Mouse (Mus musculus): ENCODE results near the gene Prkcb.

The Prkcb gene

DNA sequence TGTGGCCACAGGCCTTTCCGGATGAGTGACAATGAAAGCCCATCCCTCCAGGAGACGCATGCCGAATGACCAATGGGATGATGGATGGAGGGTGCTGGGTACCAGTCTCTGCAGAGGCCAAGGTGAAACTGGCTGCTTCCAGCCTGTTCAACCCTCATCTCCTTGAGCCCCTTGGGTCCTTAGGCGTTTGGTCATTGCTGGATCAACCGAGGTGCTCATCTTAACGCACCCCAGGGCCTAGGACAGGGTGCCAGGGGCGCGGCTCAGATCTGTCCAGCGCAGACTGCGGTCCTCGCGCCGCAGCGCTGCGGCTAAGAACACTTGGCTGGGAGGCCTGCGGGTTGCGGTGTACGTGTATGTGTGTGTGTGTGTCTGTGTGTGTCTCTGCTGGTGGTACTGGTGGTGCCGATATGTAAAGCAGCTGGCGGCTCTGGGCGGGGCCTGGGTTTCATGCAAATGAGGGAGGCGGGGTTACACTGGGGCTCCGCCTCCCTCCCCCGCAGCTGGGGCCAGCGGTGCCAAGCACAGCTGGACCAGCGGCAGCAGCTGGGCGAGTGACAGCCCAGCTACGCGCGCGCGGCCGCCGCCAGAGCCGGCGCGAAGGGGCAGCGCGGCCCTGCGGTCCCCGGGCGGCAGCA is at the start of gene Prkcb:
Gene Prkcb, plus strand, starts transcription at position 147 of the 638 bp plus-strand sequence.
- in situ Hi-C loops (cut with MboI, MseI), result no loop called here

DNA sequence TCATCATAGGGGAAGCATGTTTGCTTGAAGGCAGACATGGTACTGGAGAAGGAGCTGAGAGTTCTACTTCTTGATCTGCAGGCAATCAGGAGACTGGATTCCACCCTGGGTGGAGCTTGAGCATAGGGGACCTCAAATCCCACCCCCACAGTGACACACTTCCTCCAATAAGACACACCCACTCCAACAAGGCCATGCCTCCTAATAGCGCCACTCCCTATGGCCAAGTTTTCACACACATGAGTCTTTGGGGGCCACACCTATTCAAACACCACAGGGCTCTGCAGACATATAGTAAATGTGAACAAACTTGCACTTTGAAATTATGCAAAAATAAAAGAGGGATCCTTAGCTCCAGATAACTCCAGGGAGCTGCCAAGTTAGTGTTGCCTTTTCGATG is 49.6 kb upstream of the Prkcb start:
- in situ Hi-C loops (cut with MboI, MseI), result no loop called here

GRCm38 (mm10) chr7:122240413-122241119 is 48.0 kb upstream of the Prkcb start:
- in situ Hi-C loops (cut with MboI, MseI), result loop anchor here (5.0 kb wide), 1 partner anchor 222 kb away; no protein-coding TSS in a partner anchor

DNA sequence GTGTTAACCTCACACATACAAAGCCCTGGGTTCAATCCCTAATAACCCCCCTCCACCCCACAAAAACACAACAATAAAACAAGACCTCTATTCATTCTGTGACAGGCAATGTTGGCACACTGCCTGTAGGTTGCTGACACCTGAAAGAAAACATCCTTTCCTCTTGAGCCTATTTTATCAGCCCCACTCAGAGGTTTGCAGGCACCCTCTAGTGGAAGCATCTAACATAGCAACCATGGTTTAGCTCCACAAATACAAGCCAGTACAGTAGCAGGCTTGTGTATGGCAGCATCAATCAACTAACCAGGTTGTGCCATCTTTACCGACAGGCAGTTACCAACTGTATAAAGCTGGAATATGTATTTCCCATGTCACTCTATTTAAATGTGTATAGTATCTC is 46.3 kb upstream of the Prkcb start:
- in situ Hi-C loops (cut with MboI, MseI), result loop anchor here (5.0 kb wide), 1 partner anchor 220 kb away; no protein-coding TSS in a partner anchor

GRCm38 (mm10) chr7:122242744-122243143 is 45.8 kb upstream of the Prkcb start:
- in situ Hi-C loops (cut with MboI, MseI), result loop anchor here (5.0 kb wide), 1 partner anchor 220 kb away; no protein-coding TSS in a partner anchor

- in situ Hi-C loops (cut with MboI, MseI), result loop anchor here (5.0 kb wide), 1 partner anchor 218 kb away; no protein-coding TSS in a partner anchor
These were observed 44.4 kb upstream of the Prkcb start for GRCm38 (mm10) chr7:122244166-122244565.

DNA sequence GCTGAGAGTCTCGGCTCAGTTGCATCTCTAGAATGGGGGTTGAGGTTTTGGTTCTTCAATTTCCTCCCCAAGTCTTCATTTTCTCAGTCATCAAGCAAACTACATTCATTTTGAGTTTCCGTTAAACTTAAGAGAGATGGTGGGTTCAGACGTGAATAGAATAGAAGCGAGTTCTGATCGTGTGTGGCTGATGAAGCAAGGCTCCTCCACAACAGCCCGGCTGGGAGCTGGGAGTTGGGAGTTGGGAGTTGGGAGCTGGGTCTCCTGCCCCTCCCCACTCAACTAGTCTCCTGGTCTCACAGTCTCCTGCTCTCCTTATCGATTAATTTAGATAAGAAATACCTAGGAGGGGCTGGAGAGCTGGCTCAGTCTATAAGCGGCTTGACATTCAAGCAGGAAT is 44.0 kb upstream of the Prkcb start:
- in situ Hi-C loops (cut with MboI, MseI), result loop anchor here (5.0 kb wide), 1 partner anchor 218 kb away; no protein-coding TSS in a partner anchor

DNA sequence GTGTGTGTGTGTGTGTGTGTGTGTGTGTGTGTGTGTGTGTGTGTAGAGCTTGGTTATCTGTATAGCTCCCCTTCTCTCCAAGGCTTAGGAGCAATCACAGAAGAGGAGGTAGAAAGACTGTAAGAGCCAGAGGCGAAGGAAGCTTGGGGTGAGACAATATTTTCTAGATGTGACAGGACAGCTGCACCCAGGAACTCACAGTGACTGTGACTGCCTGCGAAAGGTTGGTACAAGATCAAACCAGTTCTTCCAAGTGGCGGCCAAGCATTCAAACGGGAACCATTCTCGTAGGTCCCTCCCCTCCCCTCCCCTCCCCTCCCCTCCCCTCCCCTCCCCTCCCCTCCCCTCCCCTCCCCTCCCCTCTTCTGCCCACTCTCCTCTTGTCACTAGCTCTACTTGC is 42.6 kb upstream of the Prkcb start:
- in situ Hi-C loops (cut with MboI, MseI), result no loop called here

DNA sequence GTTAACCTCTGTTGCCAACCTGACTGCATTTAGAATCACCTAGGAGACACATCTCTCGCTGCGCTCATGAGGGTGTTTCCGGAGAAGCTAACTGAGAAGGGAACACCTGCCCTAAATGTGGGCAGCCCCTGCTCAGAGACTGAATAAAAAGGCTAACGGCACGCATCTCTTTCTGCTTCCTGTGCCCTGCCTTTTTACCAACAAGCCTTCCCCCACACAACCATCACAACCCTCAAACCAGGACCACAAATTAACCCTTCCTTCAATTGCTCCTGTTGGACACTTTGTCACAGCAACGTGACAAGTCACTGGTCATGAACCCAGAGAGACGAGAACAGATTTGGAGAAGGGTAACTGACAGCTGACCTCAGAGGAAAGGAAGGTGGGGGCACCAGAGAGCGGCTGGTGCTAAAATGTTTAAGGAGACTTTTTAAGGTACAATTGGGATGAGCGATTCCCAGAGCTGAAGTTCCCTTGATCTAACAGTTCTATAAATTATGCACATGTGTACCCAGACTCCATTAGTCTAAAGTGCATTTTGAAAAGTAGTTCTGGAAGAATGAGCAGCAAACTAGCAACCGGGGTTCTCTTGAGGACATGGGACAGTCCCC is 41.2 kb upstream of the Prkcb start:
- in situ Hi-C loops (cut with MboI, MseI), result no loop called here

GRCm38 (mm10) chr7:122249321-122249821 is 39.2 kb upstream of the Prkcb start:
- in situ Hi-C loops (cut with MboI, MseI), result no loop called here

DNA sequence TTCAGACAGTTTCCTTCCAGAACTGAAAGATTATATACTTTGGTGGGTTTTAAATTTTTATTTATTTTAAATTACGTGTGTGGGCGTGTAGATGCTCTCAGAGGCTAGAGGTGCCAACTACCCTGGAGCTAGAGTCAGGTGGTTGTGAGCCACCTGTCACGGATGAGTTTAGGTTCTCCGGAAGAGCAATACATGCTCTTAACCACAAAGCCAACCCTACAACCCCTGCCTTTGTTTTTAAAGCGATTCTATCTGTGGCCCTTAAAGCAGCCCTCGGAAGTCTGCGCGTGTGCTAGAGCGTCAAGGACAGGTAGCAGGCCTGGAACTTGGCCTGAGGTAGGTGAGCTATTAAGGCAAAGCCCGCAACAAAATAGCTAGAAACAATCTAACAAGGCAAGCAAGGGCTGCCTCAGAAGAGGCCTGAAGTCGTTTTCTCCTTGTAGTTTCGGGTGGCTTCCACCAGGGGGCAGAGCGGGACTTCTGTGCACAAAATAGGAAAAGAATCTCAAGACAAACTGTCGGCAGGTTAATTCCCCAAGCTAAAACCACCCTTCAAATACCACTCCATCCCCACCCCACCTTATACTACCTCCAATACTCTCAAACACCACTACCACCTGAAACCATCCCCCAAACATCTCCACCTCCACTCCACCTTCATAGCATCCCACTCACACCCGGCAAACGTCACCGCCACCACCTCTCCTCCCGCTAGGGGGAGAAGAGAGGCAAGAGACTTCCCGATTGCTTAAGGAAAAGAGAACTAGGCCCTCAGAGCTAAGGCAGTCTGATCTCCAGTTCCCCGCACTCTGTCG is 37.1 kb upstream of the Prkcb start:
- in situ Hi-C loops (cut with MboI, MseI), result no loop called here

- in situ Hi-C loops (cut with MboI, MseI), result no loop called here
These were observed 31.8 kb upstream of the Prkcb start for GRCm38 (mm10) chr7:122256722-122257121.

DNA sequence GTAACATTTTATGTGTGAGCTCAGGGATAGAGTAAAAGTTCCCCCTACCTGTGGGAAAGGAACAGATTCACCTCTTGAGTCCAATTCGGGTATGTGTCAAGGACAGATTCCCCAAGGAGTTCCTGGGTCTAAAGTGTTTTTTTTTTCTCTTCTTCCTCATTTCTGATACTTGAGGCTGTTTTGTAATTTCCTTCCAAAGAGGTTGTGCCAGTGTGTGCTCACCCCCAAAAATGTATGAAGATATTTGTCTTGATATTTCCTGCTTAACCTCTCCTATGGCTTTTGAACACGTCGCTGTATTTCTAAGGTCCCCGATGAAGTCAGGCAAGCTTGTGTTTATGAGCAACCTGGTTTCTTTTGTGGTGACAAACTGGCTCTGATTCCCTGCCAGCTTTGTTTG is 30.0 kb upstream of the Prkcb start:
- in situ Hi-C loops (cut with MboI, MseI), result no loop called here

GRCm38 (mm10) chr7:122260055-122260602 is 28.4 kb upstream of the Prkcb start:
- in situ Hi-C loops (cut with MboI, MseI), result loop anchor here (5.0 kb wide), 1 partner anchor 662 kb away; no protein-coding TSS in a partner anchor

DNA sequence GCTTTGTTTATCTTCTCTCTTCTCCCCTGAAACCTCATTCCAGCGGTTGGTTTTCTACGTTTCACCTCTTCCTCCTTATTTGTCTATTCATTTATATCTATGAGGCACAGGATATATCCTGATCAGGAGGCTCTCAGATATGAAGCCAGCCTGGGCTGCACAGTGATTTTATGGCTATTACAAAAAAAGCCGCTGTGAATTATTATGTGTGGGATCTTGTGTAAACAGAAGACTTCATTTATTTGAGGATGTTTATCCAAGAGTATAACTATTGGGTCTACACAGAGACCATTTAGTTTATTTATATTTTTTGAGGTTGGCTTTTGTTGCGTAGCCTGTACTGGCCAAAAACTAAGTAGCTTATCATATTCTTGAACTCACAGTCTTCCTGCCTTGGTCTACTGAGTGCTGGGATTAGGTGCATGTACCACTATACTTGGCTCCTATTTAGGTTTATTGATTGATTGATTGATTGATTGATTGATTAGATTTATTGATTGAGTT is 19.5 kb upstream of the Prkcb start:
- in situ Hi-C loops (cut with MboI, MseI), result no loop called here

DNA sequence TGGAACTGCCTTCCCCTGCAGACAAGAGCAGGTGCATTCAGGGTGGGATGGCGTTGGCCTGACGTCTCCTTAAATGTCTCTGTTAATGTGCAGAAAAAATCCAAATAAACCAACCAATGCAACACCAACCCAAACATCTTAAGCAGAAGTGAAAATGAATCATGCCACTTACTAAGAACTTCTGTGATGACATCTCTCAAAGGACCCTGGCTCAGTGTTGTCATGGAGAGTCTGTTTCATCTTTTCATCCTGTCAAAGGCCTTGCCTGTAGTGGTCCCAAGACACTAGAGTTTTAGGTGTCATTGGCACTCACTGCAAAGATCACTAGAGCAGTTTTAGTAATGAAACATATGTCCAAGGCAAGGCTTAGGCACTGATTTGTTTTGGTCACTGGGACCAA is 16.2 kb upstream of the Prkcb start:
- in situ Hi-C loops (cut with MboI, MseI), result no loop called here

- in situ Hi-C loops (cut with MboI, MseI), result no loop called here
These were observed 9.0 kb upstream of the Prkcb start for GRCm38 (mm10) chr7:122279580-122279979.

DNA sequence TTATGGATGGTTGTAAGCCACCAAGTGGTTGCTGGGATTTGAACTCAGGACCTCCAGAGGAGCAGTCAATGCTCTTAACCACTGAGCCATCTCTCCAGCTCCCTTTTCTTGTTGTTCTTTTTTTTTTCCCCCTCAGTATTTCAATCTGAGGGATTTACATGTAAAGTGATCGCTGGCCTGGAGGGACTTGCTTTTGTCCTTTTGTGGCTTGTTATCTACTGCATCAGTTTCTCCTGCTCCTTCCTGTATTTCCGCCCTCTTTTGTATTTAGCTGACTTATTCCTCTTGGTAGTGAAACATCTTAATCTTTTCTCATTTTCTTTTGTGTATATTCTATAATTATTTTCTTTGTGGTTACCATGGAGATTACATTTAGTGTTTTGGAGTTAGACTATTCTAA is 8.2 kb upstream of the Prkcb start:
- in situ Hi-C loops (cut with MboI, MseI), result no loop called here

DNA sequence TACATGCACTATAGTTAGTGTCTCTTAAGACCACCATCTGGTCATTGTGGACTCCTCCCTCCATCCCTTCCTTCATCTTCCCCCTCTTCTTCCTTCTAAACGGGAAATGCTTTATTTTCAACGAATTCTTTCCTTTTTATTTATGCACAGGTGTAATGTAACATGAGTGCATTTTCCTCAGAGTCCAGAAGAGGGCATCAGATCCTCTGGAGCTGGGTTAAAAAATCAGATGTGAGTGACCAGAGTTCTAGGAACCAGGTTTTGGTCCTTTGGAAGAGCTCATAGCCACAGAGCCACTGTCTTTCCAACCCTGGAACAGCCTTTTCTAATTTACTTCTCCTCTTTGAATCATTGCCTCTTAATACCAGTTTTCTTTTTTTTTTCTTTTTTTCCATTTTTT is 6.0 kb upstream of the Prkcb start:
- in situ Hi-C loops (cut with MboI, MseI), result no loop called here

GRCm38 (mm10) chr7:122287217-122287616 is 1.3 kb upstream of the Prkcb start:
- in situ Hi-C loops (cut with MboI, MseI), result no loop called here

Measured in T-helper 1 cell (primary cell).